In genomic region chr1:42851398-42851767, GRCm38 (mm10) we compare ENCODE assay signal across 8 mouse cellular contexts. TPM values are rescaled to one million over a fixed set of nuclear protein-coding genes. Genes with fewer than 3 reads are reported as not detected.
DNase-seq lines count a peak whose midpoint lies in the region; ATAC-seq and TF ChIP-seq lines count a peak whose summit lies in the region.

No protein-coding gene starts in this region.

- H3ac ChIP-seq in C2C12 (ENCODE audit: control insufficient read depth, insufficient read length, low read depth) = peak overlapping the region; percentile 94

- peak overlapping the region; percentile 78 for H3K4me2 ChIP-seq in limb, embryonic 13.5 days (replicated peaks)
- peak overlapping the region; percentile 62 for H3K4me2 ChIP-seq in neural tube, embryonic 14.5 days (ENCODE audit: low read depth, low read length)

- no peaks in the 10 kb centered on the region for H3K27me3 ChIP-seq in C2C12 (ENCODE audit: control insufficient read depth, insufficient read depth, insufficient read length)
- no peaks in the 10 kb centered on the region for H3K27me3 ChIP-seq in limb, embryonic 13.5 days
- H3K27me3 ChIP-seq in neural tube, embryonic 14.5 days (ENCODE audit: control insufficient read depth, insufficient read depth, low read length) = no peaks in the 10 kb centered on the region

- H3K36me3 ChIP-seq in C2C12 (ENCODE audit: control insufficient read depth, insufficient read depth) = no peaks in the 10 kb centered on the region
- no peaks in the 10 kb centered on the region for H3K36me3 ChIP-seq in limb, embryonic 13.5 days
- H3K36me3 ChIP-seq in neural tube, embryonic 14.5 days (ENCODE audit: control insufficient read depth, insufficient read depth, low read length) = no peaks in the 10 kb centered on the region

- H3K4me3 ChIP-seq in C2C12 (ENCODE audit: insufficient read depth, poor library complexity, severe bottlenecking) = peak overlapping the region; percentile 91
- H3K4me3 ChIP-seq in limb, embryonic 13.5 days = peak overlapping the region; percentile 96
- peak overlapping the region; percentile 92 for H3K4me3 ChIP-seq in neural tube, embryonic 14.5 days (ENCODE audit: low read depth, low read length)

- ATAC-seq in erythroblast, adult 5-6 weeks (replicated peaks; ENCODE audit: low FRiP score, poor library complexity, severe bottlenecking) = peak; percentile 75
- ATAC-seq in limb, embryonic 13.5 days (ENCODE audit: low FRiP score, low read depth) = no peak; the same call in 1 of the 2 replicates
- no peak; the same call in 1 of the 2 replicates for ATAC-seq in neural tube, embryonic 14.5 days (ENCODE audit: low read depth)

- DNase-seq in gastrocnemius, postnatal 10 days = peak; percentile 48
- no peak for DNase-seq in gastrocnemius, adult 18-20 months (ENCODE audit: low spot score)
- no peak for DNase-seq in retina, postnatal 1 day
- no peak for DNase-seq in layer of hippocampus, postnatal 10 days (ENCODE audit: low spot score in 2 of 2)

- H3K27ac ChIP-seq in limb, embryonic 13.5 days = peak overlapping the region; percentile 58; the same call in 1 of the 2 replicates
- peak overlapping the region; percentile 59; the same call in 1 of the 2 replicates for H3K27ac ChIP-seq in neural tube, embryonic 14.5 days (ENCODE audit: low read depth, low read length)

- no peaks in the 10 kb centered on the region for H3K9me3 ChIP-seq in limb, embryonic 13.5 days
- no peaks in the 10 kb centered on the region for H3K9me3 ChIP-seq in neural tube, embryonic 14.5 days (ENCODE audit: control insufficient read depth, low read length)

- WGBS in limb, embryonic 13.5 days = under 1% methylated on average over 21 of the region's 21 CpGs
- under 1% methylated on average over 21 of the region's 21 CpGs for WGBS in neural tube, embryonic 14.5 days

- TF ChIP-seq CTCF in C2C12 (IDR thresholded peaks at IDR 0.05; ENCODE audit: control insufficient read depth, insufficient read depth, insufficient read length) = no peak

- H3K79me3 ChIP-seq in C2C12 (ENCODE audit: low read depth) = peaks cover 38% of the 10 kb centered on the region

- H3K9ac ChIP-seq in limb, embryonic 13.5 days = peak overlapping the region; percentile 88
- H3K9ac ChIP-seq in neural tube, embryonic 14.5 days (replicated peaks; ENCODE audit: low read depth, low read length) = peak overlapping the region; percentile 80

- H3K4me1 ChIP-seq in limb, embryonic 13.5 days = peaks cover 14% of the 10 kb centered on the region
- H3K4me1 ChIP-seq in neural tube, embryonic 14.5 days (ENCODE audit: control insufficient read depth, insufficient read depth, low read length) = peaks cover 3% of the 10 kb centered on the region; the same call in 1 of the 2 replicates

- H3K79me2 ChIP-seq in C2C12 (ENCODE audit: control insufficient read depth, insufficient read depth) = peaks cover 55% of the 10 kb centered on the region

TF ChIP-seq in C2C12, 6 proteins besides CTCF, POLR2A, EP300 and RAD21:
- no peak for TF ChIP-seq MYOG (IDR thresholded peaks at IDR 0.05; ENCODE audit: control insufficient read depth, extremely low read depth, insufficient read length)
- no peak for TF ChIP-seq MAX (IDR thresholded peaks at IDR 0.05)
- no peak for TF ChIP-seq MYOD1 (IDR thresholded peaks at IDR 0.05; ENCODE audit: control insufficient read depth, insufficient read length, low read depth)
- no peak for TF ChIP-seq USF1 (IDR thresholded peaks at IDR 0.05; ENCODE audit: low read depth)
- TF ChIP-seq FOSL1 (IDR thresholded peaks at IDR 0.05; ENCODE audit: insufficient read depth, low read length, poor library complexity, severe bottlenecking) = no peak
- no peak for TF ChIP-seq CEBPB (IDR thresholded peaks at IDR 0.05; ENCODE audit: low read depth)

RNA-seq across cellular contexts. Expression of gene Mrps9, which starts 0.3 kb away (rescaled TPM):
- total RNA-seq in gastrocnemius, postnatal 10 days (2021) = 10 to 100 TPM; 43.9 to 47.8 TPM
- 10 to 100 TPM; 45.8 to 50.8 TPM for total RNA-seq in gastrocnemius, adult 18-20 months (2021)
- polyA plus RNA-seq in C2C12 (2012; fragmentation: generic; extraction: Trizol) = 35.5 TPM
- total RNA-seq in erythroblast, adult 5-6 weeks (2015; ENCODE audit: low replicate concordance) = 3.3 and 13.8 TPM in 2 replicates
- 8.8 and 16.5 TPM in 2 replicates for total RNA-seq in erythroblast, adult 5-6 weeks (2017; ENCODE audit: low replicate concordance)
- 46.6 and 51.7 TPM in 2 replicates for polyA plus RNA-seq in limb, embryonic 13.5 days (2015; fragmentation: Nextera tagmentation; extraction: Ambion mirVana)
- 35.8 and 41.4 TPM in 2 replicates for polyA plus RNA-seq in neural tube, embryonic 14.5 days (2014; fragmentation: Nextera tagmentation; extraction: Ambion mirVana)
- 10 to 100 TPM; 43.4 to 46.1 TPM for total RNA-seq in layer of hippocampus, postnatal 10 days (2021)
